Mouse (Mus musculus): ENCODE measurements around the gene 4933406M09Rik.

The 4933406M09Rik gene

GRCm38 (mm10) chr1:134381051-134381450 lies 4.7 kb upstream of the 4933406M09Rik start:
- DNase-seq (ENCODE audit: low spot score in 2 of 2) = no peak

DNA sequence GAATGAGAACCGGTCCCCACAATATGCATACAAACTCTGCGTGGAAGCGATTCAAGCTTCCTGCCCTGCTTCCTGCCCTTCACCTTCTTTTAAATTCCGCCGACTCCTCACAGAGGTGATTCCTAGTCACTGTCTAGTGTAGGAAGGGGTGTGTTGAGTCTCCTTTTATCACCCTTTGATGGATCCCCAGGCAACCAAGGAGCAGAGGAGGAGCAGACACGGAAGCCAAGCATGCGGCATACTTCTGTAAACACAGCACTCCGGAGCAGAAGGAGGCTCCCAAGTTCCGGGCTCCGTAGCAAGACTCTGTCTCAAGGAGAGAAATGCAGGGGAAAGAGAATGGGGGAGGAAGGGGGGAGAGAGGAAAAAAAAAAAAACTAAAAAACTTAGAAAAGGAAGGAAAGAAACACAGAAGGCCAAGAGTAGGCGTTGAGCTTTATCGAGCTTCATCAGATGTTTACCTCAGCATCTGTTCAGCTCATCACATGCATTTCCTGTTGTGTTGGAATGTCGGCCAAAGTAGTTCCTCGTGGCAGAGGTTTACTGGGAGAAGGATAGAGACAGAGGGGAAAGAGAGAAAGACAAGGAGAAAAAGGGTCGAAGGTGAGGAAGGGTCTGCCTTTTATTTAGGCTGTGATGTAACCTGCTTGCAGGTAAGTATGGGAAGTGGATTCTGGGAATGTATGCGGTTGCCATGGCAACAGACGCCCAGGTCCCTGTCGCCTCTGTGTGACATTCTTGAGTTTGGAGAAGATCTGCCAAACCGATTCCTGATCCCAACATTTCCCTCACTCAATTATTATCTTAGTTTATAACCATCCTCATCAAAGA lies 3.7 kb upstream of the 4933406M09Rik start:
- no peak for DNase-seq (ENCODE audit: low spot score in 2 of 2)

DNA sequence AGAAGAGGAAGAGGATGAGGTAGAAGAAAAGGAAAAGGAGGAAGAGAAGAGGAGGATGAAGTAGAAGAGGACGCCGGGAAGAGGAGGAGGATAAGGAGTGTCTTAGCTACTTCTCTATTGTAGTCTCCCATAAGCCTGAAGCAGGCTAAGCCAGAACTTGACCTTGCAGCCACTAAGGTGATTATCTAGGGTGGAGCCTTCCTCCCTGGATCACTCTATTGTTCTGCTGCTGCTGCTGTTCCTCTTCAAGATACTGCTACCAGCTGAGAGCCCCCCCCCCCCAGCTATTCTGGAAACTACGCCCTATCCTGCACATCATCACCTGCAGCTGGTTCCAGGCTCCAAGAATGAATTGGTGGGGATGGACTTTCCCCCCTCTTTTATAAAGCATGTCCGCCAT lies 1.2 kb upstream of the 4933406M09Rik start:
- DNase-seq (ENCODE audit: low spot score in 2 of 2) = no peak

DNA sequence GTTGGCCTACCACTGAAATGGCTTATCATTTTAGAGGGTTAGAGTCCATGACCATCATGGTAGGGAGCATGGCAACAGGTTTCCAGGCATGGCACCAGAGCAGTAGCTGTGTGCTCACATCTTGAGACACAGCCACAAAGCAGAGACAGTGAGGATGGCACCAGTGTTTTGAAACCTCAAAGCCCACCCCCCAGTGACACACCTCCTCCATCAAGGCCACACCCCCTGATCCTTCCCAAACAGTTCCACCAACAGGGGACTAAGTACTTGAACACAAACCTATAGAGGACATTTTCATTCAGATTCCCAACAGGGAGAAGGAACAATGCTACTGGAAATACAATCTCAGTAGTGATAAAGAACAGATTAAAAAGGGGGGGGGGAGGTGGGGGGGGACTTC lies 564 bp upstream of the 4933406M09Rik start:
- no peak for DNase-seq (ENCODE audit: low spot score in 2 of 2)

- DNase-seq (ENCODE audit: low spot score in 2 of 2) = no peak
Measured at GRCm38 (mm10) chr1:134393827-134394226, 8.1 kb downstream of the 4933406M09Rik start.

GRCm38 (mm10) chr1:134398210-134398609 lies 12.5 kb downstream of the 4933406M09Rik start:
- DNase-seq (ENCODE audit: low spot score in 2 of 2) = no peak

DNA sequence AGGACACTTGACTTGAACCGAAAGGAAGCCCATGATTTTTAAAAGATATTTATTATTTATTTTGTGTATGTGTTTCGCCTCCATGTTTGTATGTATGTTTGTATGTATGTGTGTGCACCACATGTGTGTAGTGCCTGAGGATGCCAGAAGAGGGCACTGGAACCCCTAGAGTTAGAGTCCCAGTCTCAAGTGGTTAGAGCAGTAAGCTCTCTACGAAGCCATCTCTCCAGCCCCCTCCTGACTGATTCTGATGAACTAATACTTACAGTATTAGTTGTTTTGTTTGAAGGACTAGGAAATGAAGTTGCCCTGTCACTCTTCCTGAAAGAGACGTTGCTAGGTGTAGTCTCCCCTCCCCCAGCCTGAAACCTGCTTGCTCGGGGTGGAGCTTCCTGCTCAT lies 14.0 kb downstream of the 4933406M09Rik start:
- DNase-seq (ENCODE audit: low spot score in 2 of 2) = no peak

DNA sequence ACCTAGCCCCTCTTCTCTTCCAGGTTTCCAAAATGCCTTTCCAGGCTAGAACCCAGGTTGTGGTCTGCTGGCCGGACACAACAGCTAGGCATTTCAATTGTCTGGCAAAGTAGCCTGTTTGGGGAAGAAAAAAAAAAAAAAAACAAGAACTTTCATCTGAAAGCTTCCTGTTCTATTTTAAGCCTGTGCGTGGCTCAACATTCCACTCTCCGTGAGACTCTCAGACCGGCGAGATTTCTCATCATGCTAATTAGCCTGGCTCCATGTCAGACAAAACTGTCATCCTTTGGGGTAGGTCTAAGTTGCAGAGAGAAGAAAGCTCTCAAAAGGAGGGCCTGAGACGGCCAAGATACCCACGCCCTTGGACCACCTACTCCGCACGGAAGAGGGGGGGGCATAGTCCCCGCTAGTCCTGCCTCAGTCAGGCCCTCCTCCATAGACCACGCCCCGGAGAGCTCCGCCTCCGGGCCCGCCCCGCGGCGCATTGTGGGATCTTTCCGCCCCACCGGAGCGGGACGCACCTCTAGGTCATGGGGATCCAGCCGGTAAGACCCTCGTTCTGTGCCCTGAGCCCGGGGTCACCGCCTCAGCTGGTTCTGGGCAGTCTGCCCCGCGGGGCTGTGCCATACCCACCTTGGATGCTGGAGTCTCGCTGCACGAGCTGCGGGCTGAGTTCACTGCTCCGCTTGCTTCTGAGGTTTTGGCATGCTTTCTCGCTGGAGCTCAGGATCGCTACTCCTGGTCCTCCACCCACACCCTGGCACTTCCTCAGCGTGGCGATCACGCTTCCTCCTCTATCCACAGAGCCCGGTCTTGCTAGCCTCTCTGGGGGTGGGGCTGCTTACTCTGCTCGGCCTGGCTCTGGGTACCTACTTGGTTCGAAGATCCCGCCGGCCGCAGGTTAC lies 20.0 kb downstream of the 4933406M09Rik start, which contains the start of gene Cyb5r1:
TSS of gene Cyb5r1 (plus strand) at position 51 of the 905 bp plus-strand sequence.
- DNase-seq (ENCODE audit: low spot score in 2 of 2) = peak; percentile 66 to 67

GRCm38 (mm10) chr1:134406414-134406771 lies 20.7 kb downstream of the 4933406M09Rik start:
- DNase-seq (ENCODE audit: low spot score in 2 of 2) = no peak

- no peak for DNase-seq (ENCODE audit: low spot score in 2 of 2)
Measured at GRCm38 (mm10) chr1:134408080-134408479, 22.3 kb downstream of the 4933406M09Rik start.

- no peak for DNase-seq (ENCODE audit: low spot score in 2 of 2)
Measured at GRCm38 (mm10) chr1:134411706-134412629, 26.2 kb downstream of the 4933406M09Rik start.

DNA sequence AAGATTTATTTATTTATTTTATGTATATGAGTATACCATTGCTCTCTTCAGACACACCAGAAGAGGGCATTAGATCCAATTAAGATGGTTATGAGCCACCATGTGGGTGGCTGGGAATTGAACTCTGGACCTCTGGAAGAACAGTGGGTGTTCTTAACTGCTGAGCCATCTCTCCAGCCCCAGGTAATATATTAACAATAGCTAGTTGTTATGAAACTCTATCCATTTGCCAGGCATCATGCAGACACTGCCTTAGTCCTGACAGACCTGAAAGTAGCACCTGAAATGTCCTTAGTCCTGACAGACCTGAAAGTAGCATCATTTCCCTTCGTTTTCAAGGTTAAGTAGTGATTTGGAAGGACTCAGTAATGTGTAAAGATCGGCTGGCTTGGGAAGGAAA lies 28.3 kb downstream of the 4933406M09Rik start:
- no peak for DNase-seq (ENCODE audit: low spot score in 2 of 2)

DNA sequence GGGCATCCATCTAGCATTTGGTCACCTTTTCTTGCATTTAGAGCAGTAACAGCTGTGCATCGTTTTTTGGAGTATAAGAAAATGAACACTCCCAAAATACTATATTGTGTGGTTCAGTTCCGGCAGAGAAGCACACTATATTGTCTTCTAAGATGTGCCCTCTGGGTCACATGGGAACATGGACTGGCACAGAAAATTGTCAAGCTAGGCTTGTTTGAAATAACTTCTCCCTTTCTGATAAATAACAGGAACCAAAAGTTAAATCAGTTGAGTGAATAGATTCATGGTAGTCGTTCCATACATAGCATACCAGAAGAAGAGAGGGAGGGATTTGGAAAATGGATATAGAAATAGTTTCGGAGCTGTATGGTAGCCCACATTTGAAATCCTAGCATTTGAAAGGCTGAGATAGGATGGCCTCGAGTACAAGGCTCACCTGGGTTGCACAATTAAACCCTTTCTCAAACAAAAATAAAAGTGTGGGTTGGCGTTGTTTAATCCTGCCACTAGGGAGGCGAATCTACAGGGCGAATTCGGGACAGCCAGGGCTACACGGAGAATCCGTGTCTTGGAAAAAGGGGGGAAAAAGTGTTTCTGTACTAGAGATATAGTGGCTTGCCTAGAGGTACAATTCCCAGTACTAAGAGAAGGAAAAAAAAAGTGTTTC lies 28.9 kb downstream of the 4933406M09Rik start:
- no peak for DNase-seq (ENCODE audit: low spot score in 2 of 2)

GRCm38 (mm10) chr1:134415168-134415831 lies 29.6 kb downstream of the 4933406M09Rik start, which contains the start of gene Adipor1:
Gene Adipor1, plus strand, starts transcription at chr1:134415378.
- DNase-seq (ENCODE audit: low spot score in 2 of 2) = peak; percentile 88 to 92

GRCm38 (mm10) chr1:134418414-134418975 lies 32.8 kb downstream of the 4933406M09Rik start:
- no peak for DNase-seq (ENCODE audit: low spot score in 2 of 2)

DNA sequence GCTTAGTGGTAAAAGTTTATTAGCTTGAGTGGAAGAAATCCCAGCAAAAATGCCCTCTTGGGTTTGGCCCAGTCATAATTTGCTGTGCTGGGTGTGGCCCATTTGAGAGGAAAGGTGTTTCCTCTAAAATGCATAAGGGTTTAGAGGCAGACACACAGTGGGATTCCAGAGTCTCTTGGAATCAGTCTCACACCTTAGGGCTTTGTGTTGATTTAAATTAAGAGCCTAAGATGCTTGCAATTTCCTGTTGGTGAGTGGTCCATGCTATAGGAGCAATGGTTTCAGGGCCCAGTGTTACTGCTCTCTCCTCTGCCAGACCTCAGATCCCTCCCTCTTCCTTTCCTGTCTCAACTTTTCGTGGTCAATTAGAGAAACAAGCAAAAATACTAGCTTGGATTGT lies 33.4 kb downstream of the 4933406M09Rik start:
- DNase-seq (ENCODE audit: low spot score in 2 of 2) = no peak

- no peak for DNase-seq (ENCODE audit: low spot score in 2 of 2)
Measured at GRCm38 (mm10) chr1:134419751-134420458, 34.2 kb downstream of the 4933406M09Rik start.

DNA sequence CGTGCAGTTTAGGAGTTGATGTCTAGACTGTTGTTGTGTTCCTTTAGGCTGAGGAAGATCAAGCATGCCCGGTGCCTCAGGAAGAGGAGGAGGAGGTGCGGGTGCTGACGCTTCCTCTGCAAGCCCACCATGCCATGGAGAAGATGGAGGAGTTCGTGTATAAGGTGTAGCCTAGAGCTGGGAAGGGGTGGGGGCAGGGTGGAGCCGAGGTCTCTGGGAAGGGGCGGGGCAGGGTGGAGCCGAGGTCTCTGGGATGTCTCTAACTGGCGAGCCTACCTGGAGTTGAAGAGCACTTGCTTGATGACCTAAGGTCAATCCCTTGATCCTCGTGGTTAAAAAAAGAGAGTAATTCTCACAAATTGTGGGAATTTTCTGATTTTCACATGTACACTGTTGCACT lies 38.2 kb downstream of the 4933406M09Rik start:
- no peak for DNase-seq (ENCODE audit: low spot score in 2 of 2)

DNA sequence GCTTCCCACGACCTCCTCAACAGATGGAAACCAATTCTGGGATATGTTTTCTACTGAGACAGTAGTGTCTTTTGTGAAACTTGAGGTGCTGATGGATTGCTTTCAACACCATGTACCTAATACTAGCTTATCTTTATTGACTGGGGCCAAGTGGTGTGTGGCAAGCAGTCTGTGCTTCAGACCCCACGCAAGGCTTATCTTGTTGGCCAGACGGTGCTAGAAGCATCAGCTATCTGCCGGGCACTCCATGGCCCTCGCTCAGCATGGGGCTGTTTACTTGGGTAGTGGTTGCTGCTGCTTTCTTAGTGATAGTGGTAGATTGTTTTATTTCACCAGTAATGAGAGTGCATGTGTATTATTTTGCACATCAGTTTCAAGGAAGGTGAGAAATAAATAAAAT lies 40.5 kb downstream of the 4933406M09Rik start:
- no peak for DNase-seq (ENCODE audit: low spot score in 2 of 2)
